Mouse (Mus musculus): ENCODE results near the gene Bcl2l12. TPM values are rescaled to one million over a fixed set of nuclear protein-coding genes. Genes with fewer than 3 reads are reported as not detected.

Bcl2l12 gene
- polyA plus RNA-seq, 1 experiment from 2014 or later: 14.5 TPM

DNA sequence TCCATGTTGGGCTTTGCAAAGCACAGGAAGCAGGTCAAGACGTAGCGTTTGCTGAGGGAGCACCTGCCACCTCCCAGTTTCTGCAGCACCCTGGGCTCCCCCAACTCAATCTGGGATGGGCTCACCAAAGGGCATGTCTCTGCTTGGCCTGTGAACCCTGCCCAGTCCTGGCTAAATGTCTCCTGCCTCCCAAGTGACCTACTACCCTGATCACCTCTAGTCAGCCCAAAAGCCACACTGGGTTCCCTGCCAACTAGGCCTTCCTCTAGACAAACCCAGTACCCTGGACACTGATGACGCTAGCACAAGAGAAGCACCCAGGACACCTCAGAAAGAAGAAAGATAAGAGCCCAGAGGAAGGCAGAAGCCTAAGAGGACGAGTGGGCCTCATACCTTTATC, 14.3 kb upstream of the Bcl2l12 start:
- WGBS (ENCODE audit: missing documents): 92% methylated on average over 4 of the region's 4 CpGs
- peaks cover 71% of the 10 kb centered on the region for H3K79me2 ChIP-seq (ENCODE audit: inconsistent target)
- H3K27ac ChIP-seq: no peak overlapping the region
- H3K4me3 ChIP-seq (ENCODE audit: inconsistent target): no peak overlapping the region
- peaks cover 49% of the 10 kb centered on the region for H3K36me3 ChIP-seq (ENCODE audit: inconsistent target)

DNA sequence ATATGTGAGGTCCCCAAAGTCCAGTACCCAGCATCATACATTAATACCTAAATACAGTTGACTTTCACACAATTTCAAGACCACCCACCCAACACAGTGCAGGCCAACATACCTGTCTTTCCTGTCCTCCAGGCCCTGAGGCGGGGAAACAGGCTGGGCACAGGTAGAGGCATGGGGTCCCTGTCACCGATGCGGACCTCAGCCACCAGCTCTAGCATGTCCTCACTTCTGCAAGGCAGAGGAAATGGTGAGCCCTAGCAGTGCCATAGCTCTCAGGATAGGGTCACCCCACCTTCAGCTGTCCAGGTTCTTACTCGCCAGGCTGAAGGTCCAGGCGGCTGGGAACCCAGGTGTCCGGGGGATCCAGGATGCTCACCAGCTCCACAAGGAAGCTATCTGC, 13.5 kb upstream of the Bcl2l12 start:
- peaks cover 71% of the 10 kb centered on the region for H3K79me2 ChIP-seq (ENCODE audit: inconsistent target)
- WGBS (ENCODE audit: missing documents): 98% methylated on average over 5 of the region's 6 CpGs

DNA sequence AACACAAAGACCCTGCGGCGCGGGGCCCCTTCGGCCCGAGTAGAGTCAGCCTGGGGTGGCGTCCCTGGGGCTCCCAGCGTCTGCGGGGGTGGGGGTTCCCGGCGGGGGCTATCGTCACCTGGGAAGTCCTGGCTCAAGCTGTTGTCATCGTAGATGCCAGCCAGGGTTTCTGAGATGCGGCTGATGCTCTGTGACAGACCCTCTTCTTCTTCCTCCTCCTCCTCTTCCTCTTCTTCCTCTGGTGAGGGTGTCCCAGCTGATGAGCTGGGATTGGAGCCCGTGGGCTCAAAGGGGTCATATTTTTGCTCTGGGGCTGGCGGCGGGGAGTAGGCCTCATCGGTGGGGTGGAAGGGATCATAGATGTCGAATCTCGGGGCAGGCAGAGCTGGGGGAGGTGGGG, 9.9 kb upstream of the Bcl2l12 start:
- peaks cover 62% of the 10 kb centered on the region for H3K79me2 ChIP-seq (ENCODE audit: inconsistent target)
- H3K36me3 ChIP-seq (ENCODE audit: inconsistent target): peaks cover 85% of the 10 kb centered on the region
- H3K27ac ChIP-seq: no peak overlapping the region
- WGBS (ENCODE audit: missing documents): 90% methylated on average over 16 of the region's 19 CpGs
- H3K4me3 ChIP-seq (ENCODE audit: inconsistent target): no peak overlapping the region

More for the DNA sequence above, 13.5 kb upstream of the Bcl2l12 start:
- Histone ChIP-seq H3K4me3 (ENCODE audit: inconsistent target) (no peak overlapping the region), H3K36me3 (ENCODE audit: inconsistent target) (peaks cover 53% of the 10 kb centered on the region), H3K27ac (no peak overlapping the region)

DNA sequence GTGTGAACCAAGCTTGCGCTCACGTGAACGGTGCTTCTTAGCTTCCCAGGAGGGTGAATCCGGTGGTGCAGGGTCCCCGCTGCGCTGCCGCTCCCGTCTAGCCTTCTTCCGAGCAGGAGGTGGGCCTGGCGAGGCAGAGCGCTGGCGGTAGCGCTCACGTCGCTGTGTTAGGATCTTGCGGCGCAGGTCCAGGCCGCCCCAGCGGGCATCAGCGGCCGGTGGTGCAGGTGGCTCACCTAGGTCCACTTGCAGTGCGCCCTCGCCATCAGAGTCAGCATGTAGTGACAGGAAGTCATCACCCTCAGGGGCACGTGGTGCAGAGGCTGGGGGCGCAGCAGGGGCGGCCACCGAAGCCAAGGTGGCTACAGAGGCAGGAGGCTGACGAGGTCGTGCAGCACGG, 9.3 kb upstream of the Bcl2l12 start:
- 98% methylated on average over 25 of the region's 30 CpGs for WGBS (ENCODE audit: missing documents)
- Histone ChIP-seq H3K36me3 (ENCODE audit: inconsistent target) (peaks cover 83% of the 10 kb centered on the region), H3K4me3 (ENCODE audit: inconsistent target) (no peak overlapping the region), H3K79me2 (ENCODE audit: inconsistent target) (peaks cover 57% of the 10 kb centered on the region), H3K27ac (no peak overlapping the region)

DNA sequence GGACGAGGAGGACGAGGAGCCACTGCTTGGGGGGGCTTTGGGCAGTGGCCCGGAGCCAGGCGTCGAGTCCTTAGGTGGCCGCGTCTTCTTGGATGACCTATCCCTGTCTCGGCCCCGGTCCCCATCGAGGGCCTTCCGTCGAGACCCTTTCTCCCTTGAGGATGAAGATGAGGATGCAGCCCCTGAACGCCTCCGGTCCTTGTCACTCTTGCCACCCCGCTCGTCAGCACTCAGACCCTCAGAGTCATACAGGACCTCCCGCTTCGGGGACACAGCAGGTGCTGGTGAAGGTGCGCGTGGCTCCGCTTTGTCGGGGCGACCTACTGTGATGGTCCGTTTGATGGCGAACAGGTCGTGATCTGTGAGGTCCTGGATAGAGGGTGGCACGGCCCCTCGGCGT, 8.6 kb upstream of the Bcl2l12 start:
- Histone ChIP-seq H3K27ac (no peak overlapping the region), H3K79me2 (ENCODE audit: inconsistent target) (peaks cover 52% of the 10 kb centered on the region; the same call in 1 of the 2 replicates), H3K4me3 (ENCODE audit: inconsistent target) (no peak overlapping the region), H3K36me3 (ENCODE audit: inconsistent target) (peaks cover 83% of the 10 kb centered on the region)
- WGBS (ENCODE audit: missing documents): 96% methylated on average over 29 of the region's 29 CpGs

DNA sequence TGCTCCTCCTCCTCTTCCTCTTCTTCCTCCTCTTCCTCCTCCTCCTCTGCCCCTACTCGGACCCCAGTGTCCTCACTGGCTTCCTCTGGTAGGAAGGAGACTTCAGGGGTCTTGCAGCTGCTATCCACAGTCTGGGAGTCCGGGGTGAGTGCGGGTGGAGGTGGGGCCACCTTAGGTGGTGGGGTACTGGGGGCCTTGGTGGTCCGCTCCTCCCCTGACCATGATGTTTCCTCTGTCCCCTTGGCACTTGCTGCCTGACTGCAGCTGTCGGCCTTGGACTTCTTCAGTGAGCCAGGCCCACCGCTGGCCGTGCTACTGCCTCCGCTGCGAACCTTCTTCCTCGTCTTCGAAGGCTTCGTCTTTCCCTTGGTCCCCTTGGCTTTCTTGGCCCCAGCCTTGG, 8.0 kb upstream of the Bcl2l12 start:
- 99% methylated on average over 10 of the region's 12 CpGs for WGBS (ENCODE audit: missing documents)
- no peak overlapping the region for H3K27ac ChIP-seq
- H3K36me3 ChIP-seq (ENCODE audit: inconsistent target): peaks cover 83% of the 10 kb centered on the region
- peaks cover 51% of the 10 kb centered on the region; the same call in 1 of the 2 replicates for H3K79me2 ChIP-seq (ENCODE audit: inconsistent target)
- no peak overlapping the region for H3K4me3 ChIP-seq (ENCODE audit: inconsistent target)

DNA sequence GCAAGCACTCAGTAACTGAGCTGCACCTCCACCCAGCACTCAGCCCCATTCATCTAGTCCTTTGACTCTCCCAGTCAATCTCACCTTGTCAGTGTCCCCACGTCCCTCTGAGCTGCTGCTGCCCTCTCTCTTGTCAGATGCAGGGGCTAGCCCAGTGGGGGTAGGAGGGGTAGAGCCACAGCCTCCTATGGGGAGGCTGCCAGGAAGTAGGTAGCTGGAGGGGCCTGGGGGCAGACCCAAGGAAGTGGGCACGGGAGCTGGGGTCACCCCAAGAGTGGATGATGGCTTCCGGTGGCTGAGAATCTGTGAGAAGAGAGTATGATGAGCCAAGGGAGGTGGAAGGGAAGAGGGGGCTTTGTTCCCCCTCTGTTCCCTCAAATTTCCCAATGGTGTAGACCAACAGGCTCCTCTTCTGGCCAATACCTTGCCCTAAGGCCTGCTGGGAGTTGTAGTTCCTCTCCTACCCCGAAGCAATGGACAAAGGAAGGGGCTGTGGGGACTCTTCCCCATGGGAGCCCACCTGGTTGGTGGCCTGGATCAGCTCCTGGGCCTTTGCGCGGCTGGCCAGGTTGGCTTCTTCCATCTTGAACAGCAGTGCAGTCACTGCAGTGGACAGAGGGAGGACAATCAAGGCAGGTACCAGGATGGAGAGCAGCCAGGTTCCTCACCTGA, 6.9 kb upstream of the Bcl2l12 start:
- Histone ChIP-seq H3K27ac (no peak overlapping the region), H3K4me3 (ENCODE audit: inconsistent target) (no peak overlapping the region), H3K79me2 (ENCODE audit: inconsistent target) (peaks cover 53% of the 10 kb centered on the region; the same call in 1 of the 2 replicates), H3K36me3 (ENCODE audit: inconsistent target) (peaks cover 85% of the 10 kb centered on the region)
- 85% methylated on average over 6 of the region's 6 CpGs for WGBS (ENCODE audit: missing documents)

DNA sequence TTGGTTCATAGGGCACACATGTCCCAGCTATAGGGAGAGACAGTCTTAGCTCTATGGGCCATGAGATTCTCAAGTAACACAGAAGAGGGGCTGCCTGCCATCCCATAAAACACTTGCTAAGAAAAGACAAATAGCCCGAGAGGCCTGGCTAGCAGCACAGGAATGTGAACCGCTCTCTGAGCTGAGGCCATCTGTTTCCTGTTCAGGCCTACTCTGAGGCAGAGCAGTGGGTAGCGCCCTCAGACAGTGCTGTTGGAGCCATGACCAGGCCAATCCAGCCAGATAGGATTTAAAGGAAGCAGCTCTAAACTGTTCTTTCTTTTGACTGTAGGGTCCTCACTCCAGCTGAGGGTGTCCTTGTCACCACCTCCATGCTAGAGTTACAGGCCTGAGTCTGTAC, 6.0 kb upstream of the Bcl2l12 start:
- WGBS (ENCODE audit: missing documents): 66% methylated on average over 3 of the region's 3 CpGs
- Histone ChIP-seq H3K79me2 (ENCODE audit: inconsistent target) (peaks cover 53% of the 10 kb centered on the region), H3K27ac (no peak overlapping the region), H3K36me3 (ENCODE audit: inconsistent target) (peaks cover 85% of the 10 kb centered on the region), H3K4me3 (ENCODE audit: inconsistent target) (no peak overlapping the region)

DNA sequence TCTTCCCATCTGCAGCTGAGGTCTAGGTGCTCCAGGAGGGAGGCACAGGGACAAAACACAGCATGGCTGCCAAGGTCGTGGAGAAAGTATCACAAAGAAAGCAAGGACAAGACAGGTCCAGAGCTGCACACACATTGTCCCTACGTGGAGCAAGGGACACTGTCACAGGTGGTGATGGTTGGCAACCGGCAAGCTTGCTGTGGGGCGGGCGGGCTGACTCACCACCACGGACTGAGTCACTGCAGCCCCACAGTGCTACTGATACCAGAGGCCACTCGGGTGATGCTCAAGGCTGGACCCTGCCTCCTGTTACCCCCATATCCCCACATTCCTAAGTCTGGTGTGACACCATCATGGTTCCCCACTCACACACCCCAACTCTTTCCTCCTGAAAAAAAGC, 3.9 kb upstream of the Bcl2l12 start:
- Histone ChIP-seq H3K79me2 (ENCODE audit: inconsistent target) (peaks cover 57% of the 10 kb centered on the region), H3K36me3 (ENCODE audit: inconsistent target) (peaks cover 75% of the 10 kb centered on the region), H3K4me3 (ENCODE audit: inconsistent target) (no peak overlapping the region), H3K27ac (no peak overlapping the region)
- WGBS (ENCODE audit: missing documents): 64% methylated on average over 7 of the region's 7 CpGs

DNA sequence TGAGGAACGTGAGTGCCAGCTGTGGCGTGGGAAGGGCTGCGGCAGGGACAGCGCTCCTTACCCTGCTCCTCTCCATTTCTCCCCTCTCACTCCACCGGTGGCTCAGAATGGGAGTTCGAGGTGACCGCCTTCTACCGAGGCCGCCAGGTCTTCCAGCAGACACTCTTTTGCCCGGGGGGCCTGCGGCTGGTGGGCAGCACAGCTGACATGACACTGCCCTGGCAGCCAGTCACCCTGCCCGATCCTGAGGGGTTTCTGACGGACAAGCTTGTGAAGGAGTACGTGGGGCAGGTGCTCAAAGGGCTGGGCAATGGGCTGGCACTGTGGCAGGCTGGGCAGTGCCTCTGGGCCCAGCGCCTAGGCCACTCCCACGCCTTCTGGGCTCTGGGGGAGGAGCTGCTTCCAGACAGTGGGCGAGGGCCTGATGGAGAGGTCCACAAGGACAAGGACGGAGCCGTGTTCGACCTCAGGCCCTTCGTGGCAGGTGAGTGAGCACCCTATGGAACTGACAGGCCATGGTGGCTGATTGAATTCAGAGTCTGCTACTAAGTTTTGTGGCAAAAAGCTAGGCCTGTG, 2.1 kb upstream of the Bcl2l12 start:
- Histone ChIP-seq H3K4me3 (ENCODE audit: inconsistent target) (no peak overlapping the region), H3K27ac (no peak overlapping the region), H3K36me3 (ENCODE audit: inconsistent target) (peaks cover 57% of the 10 kb centered on the region), H3K79me2 (ENCODE audit: inconsistent target) (peaks cover 45% of the 10 kb centered on the region)
- 94% methylated on average over 20 of the region's 21 CpGs for WGBS (ENCODE audit: missing documents)

DNA sequence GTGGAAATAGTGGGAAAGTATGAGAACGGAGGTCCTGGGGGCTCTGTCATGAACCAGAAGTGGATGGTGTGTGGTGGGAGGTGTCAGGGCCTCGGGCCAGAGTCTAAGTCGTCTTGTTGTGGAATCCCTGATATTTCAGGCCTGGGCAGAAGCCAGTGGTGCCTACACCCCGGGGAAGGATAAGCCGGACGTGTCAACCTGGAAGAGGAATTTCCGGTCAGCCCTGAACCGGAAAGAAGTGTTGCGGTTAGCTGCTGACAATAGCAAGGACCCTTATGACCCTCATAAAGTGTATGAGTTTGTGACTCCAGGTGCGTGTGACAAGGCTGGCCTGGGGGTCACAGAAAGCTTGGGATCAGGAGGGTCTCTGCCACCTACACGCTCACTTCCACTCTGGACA, 1.2 kb upstream of the Bcl2l12 start:
- Histone ChIP-seq H3K79me2 (ENCODE audit: inconsistent target) (peaks cover 42% of the 10 kb centered on the region), H3K36me3 (ENCODE audit: inconsistent target) (peaks cover 48% of the 10 kb centered on the region), H3K4me3 (ENCODE audit: inconsistent target) (no peak overlapping the region), H3K27ac (no peak overlapping the region)
- 94% methylated on average over 11 of the region's 11 CpGs for WGBS (ENCODE audit: missing documents)

DNA sequence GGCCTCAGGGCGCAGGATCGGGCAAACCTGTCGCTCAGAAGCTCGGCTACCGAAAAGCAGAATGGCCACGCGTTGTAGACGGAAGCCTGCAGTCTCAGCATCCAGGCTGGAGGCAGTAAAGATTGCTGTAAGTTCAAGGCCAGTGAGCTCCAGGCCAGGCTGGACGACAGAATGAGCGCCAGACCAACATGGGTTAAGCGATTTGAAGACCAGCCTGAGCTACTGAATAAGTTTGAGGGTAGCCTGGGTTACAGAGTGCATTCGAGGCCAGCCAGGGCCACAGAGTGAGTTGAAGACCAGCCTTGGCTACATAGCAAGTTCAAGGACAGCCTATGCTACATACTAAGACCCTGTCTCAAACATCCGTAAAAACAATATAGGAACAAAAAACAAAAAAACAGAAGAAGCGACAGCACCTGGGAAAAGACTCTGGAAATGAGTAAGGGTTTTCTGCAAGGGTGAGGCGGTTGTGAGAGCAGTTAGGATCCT, 528 bp downstream of the Bcl2l12 start:
- Histone ChIP-seq H3K36me3 (ENCODE audit: inconsistent target) (peaks cover 44% of the 10 kb centered on the region), H3K27ac (peak overlapping the region; percentile 84), H3K4me3 (ENCODE audit: inconsistent target) (peak overlapping the region; percentile 93), H3K79me2 (ENCODE audit: inconsistent target) (peaks cover 42% of the 10 kb centered on the region)
- under 1% methylated on average over 15 of the region's 15 CpGs for WGBS (ENCODE audit: missing documents)

DNA sequence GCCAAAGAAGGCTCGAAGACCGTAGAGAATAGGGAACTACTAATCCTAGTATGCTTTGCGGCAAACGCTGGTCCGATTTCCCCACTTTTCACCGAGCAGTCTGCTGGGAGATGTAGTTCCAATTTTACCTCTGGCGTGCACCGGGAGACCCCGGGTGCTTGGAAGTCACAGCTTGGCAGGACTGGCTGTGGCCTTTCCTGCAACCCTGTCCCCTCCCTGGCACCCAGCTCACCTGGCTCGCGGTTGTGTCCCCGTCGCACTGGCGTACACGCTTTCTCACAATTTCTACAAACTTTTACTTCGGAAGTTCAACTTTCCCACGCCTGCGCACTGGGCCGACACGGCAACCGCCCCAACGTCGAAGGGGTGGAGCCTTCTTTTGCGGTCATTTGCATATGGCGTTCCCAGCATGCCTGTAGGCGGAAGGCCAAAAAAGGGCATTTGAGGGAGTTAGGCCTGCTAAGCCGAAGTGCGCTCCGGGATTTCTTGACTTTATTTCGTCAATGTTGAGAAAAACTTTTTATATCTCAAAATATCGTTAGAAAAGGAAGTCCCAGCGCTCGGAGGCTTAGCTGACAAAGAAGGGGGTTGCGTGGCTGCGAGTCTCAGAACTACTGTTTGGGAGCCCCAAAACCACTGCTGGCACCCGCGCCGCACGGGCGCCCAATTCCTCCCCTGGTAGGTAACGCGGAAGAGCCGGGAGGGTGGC, 1.1 kb downstream of the Bcl2l12 start, which contains the start of gene Irf3:
Irf3 (plus strand) TSS at position 418 of the 709 bp plus-strand sequence.
- peaks cover 38% of the 10 kb centered on the region for H3K36me3 ChIP-seq (ENCODE audit: inconsistent target)
- peak within 1 kb of the TSS; percentile 93 for H3K4me3 ChIP-seq (ENCODE audit: inconsistent target)
- under 1% methylated on average over 43 of the region's 43 CpGs for WGBS (ENCODE audit: missing documents)
- peak within 1 kb of the TSS; percentile 84 for H3K27ac ChIP-seq
- peaks cover 42% of the 10 kb centered on the region for H3K79me2 ChIP-seq (ENCODE audit: inconsistent target)

DNA sequence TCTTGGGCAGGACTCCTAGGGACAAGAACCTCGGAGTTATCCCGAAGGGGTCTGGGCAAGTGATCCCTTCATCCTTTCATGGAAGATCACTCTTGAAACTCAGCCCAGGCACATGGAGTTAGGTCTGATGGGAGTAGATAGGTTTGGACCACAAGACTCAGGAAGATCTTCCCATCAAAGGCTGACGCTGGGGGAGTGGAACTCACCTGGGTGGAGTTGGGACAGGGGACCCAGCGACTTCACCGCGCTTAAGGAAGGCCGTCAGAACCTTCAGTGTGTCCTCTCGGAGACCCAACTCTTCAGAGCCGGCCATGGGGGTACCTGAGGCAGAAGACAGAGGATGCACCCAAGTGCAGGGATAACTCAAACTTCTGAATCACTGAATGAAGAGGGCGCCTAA, 1.8 kb downstream of the Bcl2l12 start:
- H3K36me3 ChIP-seq (ENCODE audit: inconsistent target): peaks cover 33% of the 10 kb centered on the region
- H3K79me2 ChIP-seq (ENCODE audit: inconsistent target): peaks cover 36% of the 10 kb centered on the region
- WGBS (ENCODE audit: missing documents): 11% methylated on average over 10 of the region's 10 CpGs
- peak overlapping the region; percentile 84 for H3K27ac ChIP-seq
- H3K4me3 ChIP-seq (ENCODE audit: inconsistent target): peak overlapping the region; percentile 93

Measured in macrophage (primary cell).